Mouse (Mus musculus) G1E (cell line): Measurements from ENCODE around the gene Spic. TPM values are rescaled to one million over a fixed set of nuclear protein-coding genes. Genes with fewer than 3 reads are reported as not detected.

Experiments used
- ATAC-seq: 2 replicates; pipeline ENCODE4 v1.8.0; 2016; ENCODE audit warnings: mild to moderate bottlenecking; ENCODE audit not compliant: insufficient number of reproducible peaks, poor library complexity, low FRiP score, severe bottlenecking; ENCODE audit errors: extremely low read depth
- DNase-seq: peaks from one replicate; pipeline ENCODE4 v3.0.0; 2012; ENCODE audit warnings: low spot score
- H3K27me3 ChIP-seq: 2 replicates; pipeline ENCODE4 v1.6.1; 2012; ENCODE audit warnings: mild to moderate bottlenecking, low read length, inconsistent platforms; ENCODE audit not compliant: insufficient read depth
- H3K36me3 ChIP-seq: replicated peaks from 2 replicates; pipeline ENCODE3; 2012; ENCODE audit warnings: mild to moderate bottlenecking, inconsistent platforms
- H3K4me1 ChIP-seq: 2 replicates; pipeline ENCODE4 v1.6.1; 2012; ENCODE audit warnings: low read depth, low read length, inconsistent platforms, mixed read lengths; ENCODE audit not compliant: insufficient read depth
- H3K4me3 ChIP-seq: 2 replicates; pipeline ENCODE4 v1.5.1; 2012; ENCODE audit warnings: low read depth, mild to moderate bottlenecking, inconsistent platforms, low read length, moderate library complexity, mixed read lengths
- H3K9me3 ChIP-seq: replicated peaks from 2 replicates; pipeline ENCODE4 v1.6.1; 2012; ENCODE audit warnings: inconsistent platforms
- CTCF ChIP-seq: IDR thresholded peaks from 2 replicates; pipeline ENCODE4 v1.5.1; 2012; ENCODE audit warnings: low read depth, low read length, inconsistent platforms, mixed read lengths
- GATA1 ChIP-seq: IDR thresholded peaks from 2 replicates; pipeline ENCODE4 v1.6.1; 2012; ENCODE audit warnings: borderline replicate concordance, low read length, inconsistent platforms, mixed read lengths
- GATA2 ChIP-seq: IDR thresholded peaks from 2 replicates; pipeline ENCODE4 v1.6.1; 2012; ENCODE audit warnings: low read depth, low read length, inconsistent platforms, borderline replicate concordance
- POLR2AphosphoS5 ChIP-seq: IDR thresholded peaks from 2 replicates; pipeline ENCODE4 v1.6.1; 2012; ENCODE audit warnings: low read depth, low read length, inconsistent platforms; ENCODE audit not compliant: insufficient replicate concordance
- TAL1 ChIP-seq: conservative IDR thresholded peaks from 2 replicates; pipeline ENCODE4 v1.6.1; 2012; ENCODE audit warnings: low read depth, low read length, inconsistent platforms, mixed read lengths
- polyA plus RNA-seq: library from polyadenylated mRNA; stranded (reverse); fragments of >175 nt; gene quantifications from 2 replicates; pipeline ENCODE4 v1.2.3, GENCODE M21; 2012
- total RNA-seq, 2 experiments: library from RNA; stranded (forward) in 1 of 2; stranded (reverse) in 1 of 2; fragments of 200-1000 nt in 1 of 2; fragments of >200 nt in 1 of 2; fragmentation: Nextera tagmentation in 1 of 2; gene quantifications; 2 replicates each; pipeline ENCODE4 v1.2.3; 2014 to 2017

Gene Spic
- total and polyA plus RNA-seq, 3 experiments = 0.05 to 2.3 TPM; not detected in 1

DNA sequence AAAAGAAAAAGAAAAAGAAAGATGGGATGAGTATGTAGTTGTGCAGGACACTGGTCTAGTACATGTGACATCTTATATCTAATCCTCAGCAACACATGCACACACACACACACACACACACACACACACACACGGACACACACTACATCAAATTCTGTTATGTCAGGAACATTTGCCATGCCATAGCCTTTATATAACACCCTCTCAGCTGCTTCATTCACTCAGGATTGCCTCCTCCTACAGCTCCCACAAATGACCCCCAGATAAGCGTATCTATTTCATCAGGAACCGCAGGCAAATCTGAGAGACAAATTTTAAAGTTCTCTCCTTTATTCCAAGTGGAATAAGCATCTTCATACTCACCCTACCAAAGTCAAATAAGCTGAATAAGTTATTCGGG, 25.9 kb downstream of the Spic start:
- H3K4me1 ChIP-seq = no peaks in the 10 kb centered on the region
- ATAC-seq (no peak), DNase-seq (no peak)
- no peaks in the 10 kb centered on the region for H3K36me3 ChIP-seq
- H3K4me3 ChIP-seq = no peak overlapping the region
- no peaks in the 10 kb centered on the region for H3K27me3 ChIP-seq
- TF ChIP-seq CTCF (no peak), GATA1 (no peak), POLR2AphosphoS5 (no peak), TAL1 (no peak), GATA2 (no peak)
- no peaks in the 10 kb centered on the region for H3K9me3 ChIP-seq

DNA sequence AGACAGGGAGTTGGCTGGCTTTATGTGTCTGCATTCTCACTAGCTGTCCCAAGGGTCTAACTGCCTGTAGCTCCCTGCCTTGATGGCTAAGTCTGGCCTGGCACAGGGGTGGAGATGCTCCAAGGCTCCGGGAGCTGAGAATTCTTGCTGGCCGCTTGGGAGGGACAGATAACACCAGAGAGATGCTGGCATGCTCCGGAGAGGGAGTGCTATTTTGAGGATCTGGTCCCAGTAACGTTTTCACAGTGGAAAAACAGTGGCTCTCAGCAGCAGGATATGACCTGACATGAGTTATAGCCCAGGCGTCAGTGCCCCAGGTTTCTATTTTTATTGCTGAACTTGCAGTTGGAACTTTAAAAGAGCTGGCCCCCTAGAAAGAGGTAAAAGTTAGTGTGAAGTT, 39.4 kb downstream of the Spic start:
- ATAC-seq = no peak
- no peaks in the 10 kb centered on the region for H3K36me3 ChIP-seq
- no peak for TF ChIP-seq GATA2
- no peak for TF ChIP-seq POLR2AphosphoS5
- TF ChIP-seq CTCF = no peak
- no peak for TF ChIP-seq GATA1
- TF ChIP-seq TAL1 = no peak

DNA sequence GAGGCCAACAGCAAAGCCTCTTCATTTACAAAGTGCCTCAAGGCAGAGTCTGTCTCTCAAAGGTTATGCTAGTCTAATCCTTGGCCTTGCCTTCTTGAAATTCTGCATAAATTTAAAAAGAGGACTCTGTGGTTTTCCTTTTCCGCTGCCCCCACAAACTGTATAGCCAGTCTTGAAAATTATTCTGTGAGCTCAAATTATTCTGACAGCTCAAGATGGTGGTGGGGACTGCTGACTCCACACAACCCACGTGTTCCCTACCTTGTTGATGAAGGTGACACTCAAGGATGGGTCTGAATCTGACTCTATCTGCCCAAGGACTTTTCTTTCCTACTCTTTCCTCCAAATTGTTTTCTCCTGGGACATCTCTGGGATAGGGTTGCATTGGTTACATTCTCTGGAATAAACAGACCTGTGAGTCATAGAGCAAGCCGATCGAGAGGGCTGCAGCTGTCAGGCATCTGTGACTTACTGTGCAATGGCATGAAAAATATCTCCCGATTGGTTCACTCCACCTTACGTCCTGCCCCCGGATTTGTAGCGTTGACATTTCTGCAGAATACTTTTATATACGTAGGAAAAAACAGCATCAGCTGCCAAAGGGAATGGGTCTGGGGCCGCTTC, 53.4 kb downstream of the Spic start:
- Histone ChIP-seq H3K27me3 (no peaks in the 10 kb centered on the region), H3K36me3 (no peaks in the 10 kb centered on the region), H3K4me1 (peaks cover 3% of the 10 kb centered on the region; the same call in 1 of the 2 replicates), H3K9me3 (no peaks in the 10 kb centered on the region), H3K4me3 (no peak overlapping the region)
- no peak for TF ChIP-seq TAL1
- no peak for TF ChIP-seq CTCF
- TF ChIP-seq GATA1 = no peak
- no peak for TF ChIP-seq POLR2AphosphoS5
- no peak for TF ChIP-seq GATA2
- ATAC-seq (no peak), DNase-seq (no peak)

More for the DNA sequence above, 39.4 kb downstream of the Spic start:
- Histone ChIP-seq H3K4me3 (no peak overlapping the region), H3K9me3 (peaks cover 2% of the 10 kb centered on the region; the same call in 1 of the 2 replicates), H3K4me1 (no peaks in the 10 kb centered on the region), H3K27me3 (no peaks in the 10 kb centered on the region)
- no peak for DNase-seq

DNA sequence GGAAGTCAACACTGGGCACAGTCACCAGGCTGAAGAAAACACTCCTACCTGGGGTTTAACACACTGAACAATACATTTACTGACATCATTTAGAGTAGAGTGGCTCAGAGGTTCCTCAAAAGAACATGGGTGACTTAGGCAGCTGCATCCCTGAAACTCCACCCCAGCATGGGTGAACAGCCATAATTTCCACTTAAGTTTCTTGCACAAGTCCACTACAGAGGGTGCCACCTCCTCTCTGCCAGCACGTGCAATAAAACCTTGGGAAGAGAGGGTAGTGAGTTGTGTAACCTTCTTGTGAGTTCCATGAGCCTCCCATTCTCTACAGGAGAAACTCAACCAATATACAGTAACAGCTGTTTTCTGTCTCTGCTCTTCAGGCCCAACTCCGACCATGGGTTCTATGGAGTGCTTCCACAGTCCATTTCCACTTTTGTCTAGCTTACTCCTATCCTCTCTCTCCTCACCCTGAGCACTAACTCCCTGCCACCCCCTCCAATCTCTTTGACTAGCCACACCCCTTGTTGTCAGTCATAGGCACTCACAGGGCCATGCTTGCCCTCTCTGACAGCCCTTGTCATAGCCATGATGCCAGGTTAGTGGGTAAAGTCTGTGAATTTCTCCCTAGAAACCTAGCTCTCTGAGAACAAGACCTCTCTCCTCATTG, 54.0 kb downstream of the Spic start:
- no peaks in the 10 kb centered on the region for H3K9me3 ChIP-seq
- no peak for DNase-seq
- peaks cover 3% of the 10 kb centered on the region; the same call in 1 of the 2 replicates for H3K4me1 ChIP-seq
- H3K36me3 ChIP-seq = no peaks in the 10 kb centered on the region
- H3K4me3 ChIP-seq = no peak overlapping the region
- no peak for ATAC-seq
- H3K27me3 ChIP-seq = no peaks in the 10 kb centered on the region
- TF ChIP-seq POLR2AphosphoS5 = no peak
- TF ChIP-seq CTCF = no peak
- no peak for TF ChIP-seq TAL1
- TF ChIP-seq GATA1 = no peak
- TF ChIP-seq GATA2 = no peak

DNA sequence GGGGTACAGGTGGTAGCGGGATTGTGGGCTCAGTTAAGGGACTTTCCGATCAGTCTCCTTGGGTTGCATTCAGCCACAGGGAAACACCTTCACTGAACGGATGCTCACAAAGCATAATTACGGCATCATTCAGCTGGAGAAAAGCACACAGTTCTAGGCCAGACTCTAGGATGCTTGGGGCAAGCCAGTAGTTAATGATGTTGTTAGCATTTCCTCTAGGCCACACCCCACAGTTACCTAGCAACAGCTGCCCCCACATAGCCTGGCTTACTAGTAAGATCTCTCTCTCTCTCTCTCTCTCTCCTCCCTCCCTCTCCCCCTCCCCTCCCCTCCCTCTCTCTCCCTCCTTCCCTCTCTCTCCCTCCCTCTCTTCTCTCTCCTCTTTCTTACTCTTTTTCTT, 57.8 kb downstream of the Spic start:
- no peaks in the 10 kb centered on the region for H3K36me3 ChIP-seq
- TF ChIP-seq GATA1 = no peak
- no peak for TF ChIP-seq CTCF
- TF ChIP-seq GATA2 = no peak
- no peak for TF ChIP-seq POLR2AphosphoS5
- no peak for TF ChIP-seq TAL1
- DNase-seq = no peak
- no peak overlapping the region for H3K4me3 ChIP-seq
- H3K27me3 ChIP-seq = no peaks in the 10 kb centered on the region
- ATAC-seq = no peak
- peaks cover 3% of the 10 kb centered on the region; the same call in 1 of the 2 replicates for H3K4me1 ChIP-seq
- H3K9me3 ChIP-seq = no peaks in the 10 kb centered on the region

DNA sequence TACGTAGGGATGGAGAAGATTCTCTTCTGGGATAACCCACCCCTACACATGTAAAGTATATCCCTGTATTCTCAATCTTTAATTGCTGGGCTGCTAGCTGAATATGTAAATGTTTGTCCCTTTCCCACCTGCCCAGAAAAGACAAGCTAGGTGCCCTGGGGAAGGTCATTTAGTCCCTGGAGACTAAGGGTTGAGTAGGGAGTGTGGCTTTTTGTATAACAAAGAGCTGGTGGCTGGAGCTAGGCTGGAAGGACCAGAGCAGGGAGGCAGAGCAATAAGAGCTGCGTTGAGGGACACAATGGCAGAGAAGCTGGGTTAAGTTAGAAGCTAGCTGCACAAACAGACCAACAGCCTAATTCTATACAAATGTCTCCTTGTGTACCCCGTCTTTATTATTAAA, 58.6 kb downstream of the Spic start:
- Histone ChIP-seq H3K27me3 (no peaks in the 10 kb centered on the region), H3K4me3 (no peak overlapping the region), H3K9me3 (no peaks in the 10 kb centered on the region), H3K36me3 (no peaks in the 10 kb centered on the region), H3K4me1 (peaks cover 3% of the 10 kb centered on the region; the same call in 1 of the 2 replicates)
- TF ChIP-seq GATA2 (no peak), GATA1 (no peak), TAL1 (no peak)
- no peak for DNase-seq
- ATAC-seq = no peak

Other genes starting within 250 kb of the Spic start
- gene Sycp3, start 225.4 kb downstream of the Spic start, total RNA-seq (2014; fragmentation: Nextera tagmentation) = not detected in 2 replicates
- gene Sycp3, start 225.4 kb downstream of the Spic start, total RNA-seq (2017) = 0.22 and 0.23 TPM in 2 replicates
- gene Sycp3, start 225.4 kb downstream of the Spic start, polyA plus RNA-seq = not detected in 2 replicates
- gene Chpt1, start 180.9 kb downstream of the Spic start, total RNA-seq (2014; fragmentation: Nextera tagmentation) = 11.4 and 28.1 TPM in 2 replicates
- gene Chpt1, start 180.9 kb downstream of the Spic start, total RNA-seq (2017) = 33.5 and 40.8 TPM in 2 replicates
- 9.3 and 13.2 TPM in 2 replicates for gene Chpt1, start 180.9 kb downstream of the Spic start, polyA plus RNA-seq
- gene Mybpc1, start 79.9 kb downstream of the Spic start, total RNA-seq (2014; fragmentation: Nextera tagmentation) = not detected in 2 replicates
- gene Mybpc1, start 79.9 kb downstream of the Spic start, total RNA-seq (2017) = not detected in 2 replicates
- not detected in 2 replicates for gene Mybpc1, start 79.9 kb downstream of the Spic start, polyA plus RNA-seq
- gene Arl1, start 45.8 kb upstream of the Spic start, total RNA-seq (2014; fragmentation: Nextera tagmentation) = 70.6 and 76.5 TPM in 2 replicates
- gene Arl1, start 45.8 kb upstream of the Spic start, total RNA-seq (2017) = 77.4 and 89.3 TPM in 2 replicates
- 30.2 and 31.7 TPM in 2 replicates for gene Arl1, start 45.8 kb upstream of the Spic start, polyA plus RNA-seq
- gene Utp20, start 141.8 kb upstream of the Spic start, total RNA-seq (2014; fragmentation: Nextera tagmentation) = 50.5 and 67.8 TPM in 2 replicates
- 30.3 and 34.3 TPM in 2 replicates for gene Utp20, start 141.8 kb upstream of the Spic start, total RNA-seq (2017)
- 25.7 and 33.7 TPM in 2 replicates for gene Utp20, start 141.8 kb upstream of the Spic start, polyA plus RNA-seq
- gene Slc5a8, start 201.0 kb upstream of the Spic start, total RNA-seq (2014; fragmentation: Nextera tagmentation) = not detected in 2 replicates
- 0.06 and 0.11 TPM in 2 replicates for gene Slc5a8, start 201.0 kb upstream of the Spic start, total RNA-seq (2017)
- gene Slc5a8, start 201.0 kb upstream of the Spic start, polyA plus RNA-seq = not detected in 2 replicates